Mouse (Mus musculus) spleen, adult 2 months (tissue): ENCODE measurements around the gene Ntpcr.

Experiments
- CTCF ChIP-seq: fragments of 200-500 bp; IDR thresholded peaks from 2 replicates; pipeline ENCODE4 v1.5.1; 2011; ENCODE audit warnings: mild to moderate bottlenecking, inconsistent platforms; ENCODE audit not compliant: insufficient read depth, insufficient read length, insufficient replicate concordance; ENCODE audit errors: extremely low read depth
- POLR2A ChIP-seq: fragments of 200-500 bp; IDR thresholded peaks from 2 replicates; pipeline ENCODE4 v1.6.1; 2011; ENCODE audit warnings: low read depth, low read length, inconsistent platforms

DNA sequence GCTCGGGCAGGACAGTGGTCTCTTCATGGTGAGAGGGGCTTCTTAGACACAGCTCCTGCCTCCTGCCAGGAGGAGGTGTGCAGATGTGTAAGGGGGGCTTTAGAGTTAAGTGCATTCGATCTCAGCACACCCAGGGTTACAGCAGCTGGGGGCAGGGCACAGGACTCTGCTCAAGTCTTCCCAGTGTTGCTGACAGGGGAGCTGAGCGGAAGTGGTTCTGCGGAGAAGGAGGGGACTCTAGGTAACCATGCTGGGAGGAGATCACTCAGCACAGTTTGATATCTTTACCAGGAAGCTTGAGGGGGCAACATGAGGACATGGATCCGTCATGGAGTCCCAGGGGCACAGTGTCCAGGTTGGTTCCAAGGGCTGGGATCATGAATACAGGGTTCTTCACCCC, 11.6 kb downstream of the Ntpcr start:
- TF ChIP-seq POLR2A (no peak), CTCF (no peak)
